Comparison of ENCODE assay signal across 8 mouse cellular contexts in the genomic region with DNA sequence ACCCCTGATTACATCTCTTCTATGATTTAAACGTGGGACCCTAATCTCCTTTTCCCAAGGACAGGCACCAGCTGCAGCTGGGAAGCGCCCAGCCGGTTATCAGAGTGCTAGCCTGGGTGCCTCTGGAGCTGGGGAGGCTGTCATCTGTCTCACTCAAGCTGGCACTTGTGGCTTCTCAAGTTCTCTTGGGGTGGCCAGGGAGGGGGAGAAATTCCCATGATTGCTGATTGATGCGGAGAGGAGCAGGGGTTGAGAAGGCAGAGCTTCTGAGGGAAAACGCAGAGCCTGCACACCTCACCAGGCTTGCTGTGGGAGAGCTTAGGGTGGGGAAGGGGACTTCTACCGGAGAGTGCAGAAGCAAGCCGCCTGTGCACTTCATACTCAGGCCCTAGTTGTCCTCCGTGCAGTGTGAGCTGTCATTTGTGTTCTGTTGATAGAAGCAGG.
DNase-seq lines count a peak whose midpoint lies in the region; ATAC-seq and TF ChIP-seq lines count a peak whose summit lies in the region.

No protein-coding gene starts in this region.

- no peak for ATAC-seq in lung, embryonic 16.5 days (ENCODE audit: low read depth)
- ATAC-seq in forebrain, postnatal 0 days, result peak; percentile 55; the same call in 1 of the 2 replicates
- peak; percentile 85 for ATAC-seq in liver, embryonic 15.5 days (ENCODE audit: insufficient read depth)
- ATAC-seq in stomach, embryonic 15.5 days (ENCODE audit: insufficient read depth, low FRiP score, low read depth), result peak; percentile 43; the same call in 1 of the 2 replicates
- no peak for ATAC-seq in megakaryocyte, adult 5-6 weeks (ENCODE audit: poor library complexity, severe bottlenecking)

- H3K9me3 ChIP-seq in lung, embryonic 16.5 days (ENCODE audit: control insufficient read depth, low read length), result no peaks in the 10 kb centered on the region
- no peaks in the 10 kb centered on the region for H3K9me3 ChIP-seq in forebrain, postnatal 0 days (ENCODE audit: low read length)
- H3K9me3 ChIP-seq in liver, embryonic 15.5 days (replicated peaks), result no peaks in the 10 kb centered on the region
- no peaks in the 10 kb centered on the region for H3K9me3 ChIP-seq in stomach, embryonic 15.5 days

- no peaks in the 10 kb centered on the region for H3K36me3 ChIP-seq in lung, embryonic 16.5 days (ENCODE audit: control insufficient read depth, insufficient read depth, low read length)
- H3K36me3 ChIP-seq in forebrain, postnatal 0 days (ENCODE audit: insufficient read depth), result no peaks in the 10 kb centered on the region
- H3K36me3 ChIP-seq in liver, embryonic 15.5 days (replicated peaks), result no peaks in the 10 kb centered on the region
- H3K36me3 ChIP-seq in stomach, embryonic 15.5 days, result no peaks in the 10 kb centered on the region

- H3K27me3 ChIP-seq in lung, embryonic 16.5 days (ENCODE audit: control insufficient read depth, insufficient read depth, low read depth, low read length), result no peaks in the 10 kb centered on the region
- no peaks in the 10 kb centered on the region; the same call in 1 of the 2 replicates for H3K27me3 ChIP-seq in forebrain, postnatal 0 days (ENCODE audit: insufficient read depth, low read length)
- peaks cover 72% of the 10 kb centered on the region for H3K27me3 ChIP-seq in liver, embryonic 15.5 days
- no peaks in the 10 kb centered on the region for H3K27me3 ChIP-seq in stomach, embryonic 15.5 days (replicated peaks)

- H3K4me1 ChIP-seq in lung, embryonic 16.5 days (replicated peaks; ENCODE audit: control insufficient read depth, insufficient read depth, low read length), result peaks cover 4% of the 10 kb centered on the region
- H3K4me1 ChIP-seq in forebrain, postnatal 0 days (ENCODE audit: insufficient read depth), result no peaks in the 10 kb centered on the region
- peaks cover 18% of the 10 kb centered on the region for H3K4me1 ChIP-seq in liver, embryonic 15.5 days (replicated peaks)
- H3K4me1 ChIP-seq in stomach, embryonic 15.5 days, result no peaks in the 10 kb centered on the region

- no peak overlapping the region for H3K4me3 ChIP-seq in lung, embryonic 16.5 days (ENCODE audit: low read length)
- peak overlapping the region; percentile 21 for H3K4me3 ChIP-seq in forebrain, postnatal 0 days (ENCODE audit: low read depth, low read length)
- H3K4me3 ChIP-seq in liver, embryonic 15.5 days (replicated peaks), result peak overlapping the region; percentile 41
- H3K4me3 ChIP-seq in stomach, embryonic 15.5 days (replicated peaks), result no peak overlapping the region

- no peak overlapping the region for H3K27ac ChIP-seq in lung, embryonic 16.5 days (ENCODE audit: low read length)
- no peak overlapping the region for H3K27ac ChIP-seq in forebrain, postnatal 0 days (ENCODE audit: low read depth, low read length)
- H3K27ac ChIP-seq in liver, embryonic 15.5 days (replicated peaks), result peak overlapping the region; percentile 45; the same call in 1 of the 2 replicates
- H3K27ac ChIP-seq in stomach, embryonic 15.5 days, result no peak overlapping the region

- no peak for TF ChIP-seq CTCF in forebrain, postnatal 0 days (IDR thresholded peaks at IDR 0.05; ENCODE audit: low read depth)

- WGBS in lung, embryonic 16.5 days, result 5% methylated on average over 8 of the region's 8 CpGs
- 4% methylated on average over 8 of the region's 8 CpGs for WGBS in forebrain, postnatal 0 days
- WGBS in liver, embryonic 15.5 days (ENCODE audit: insufficient replicate concordance), result 5% methylated on average over 8 of the region's 8 CpGs
- WGBS in stomach, embryonic 15.5 days, result 6% methylated on average over 8 of the region's 8 CpGs

- DNase-seq in lung, postnatal 10 days, result no peak
- peak; percentile 10 for DNase-seq in forebrain, postnatal 0 days
- DNase-seq in cerebellum, postnatal 4 days (ENCODE audit: low spot score in 2 of 2), result no peak
- DNase-seq in frontal cortex, postnatal 25 days (ENCODE audit: low spot score in 2 of 2), result no peak

- H3K9ac ChIP-seq in lung, embryonic 16.5 days (ENCODE audit: low read length), result 0 out of 2 replicates have a peak overlapping the region, but pooled peaks have one; percentile 23
- peak overlapping the region; percentile 35; the same call in 1 of the 2 replicates for H3K9ac ChIP-seq in forebrain, postnatal 0 days
- H3K9ac ChIP-seq in liver, embryonic 15.5 days, result peak overlapping the region; percentile 51
- no peak overlapping the region for H3K9ac ChIP-seq in stomach, embryonic 15.5 days

- peak overlapping the region; percentile 44 for H3K4me2 ChIP-seq in lung, embryonic 16.5 days (ENCODE audit: low read depth, low read length)
- peak overlapping the region; percentile 40 for H3K4me2 ChIP-seq in forebrain, postnatal 0 days (ENCODE audit: low read depth)
- H3K4me2 ChIP-seq in liver, embryonic 15.5 days, result peak overlapping the region; percentile 67
- peak overlapping the region; percentile 44 for H3K4me2 ChIP-seq in stomach, embryonic 15.5 days

Comparison
In these comparisons a context has a peak if more than half of its experiments do, and no peak if none do; other contexts are left out.
1. ATAC-seq: peak in forebrain, postnatal 0 days (single experiment), liver, embryonic 15.5 days (single experiment) and stomach, embryonic 15.5 days (single experiment); none in lung, embryonic 16.5 days (single experiment) and megakaryocyte, adult 5-6 weeks (single experiment).
2. H3K4me3 ChIP-seq: peak in forebrain, postnatal 0 days (single experiment) and liver, embryonic 15.5 days (single experiment); none in lung, embryonic 16.5 days (single experiment) and stomach, embryonic 15.5 days (single experiment).
3. Peak in every context shown above with its lines, with median percentiles within 50 percentile points of each other: H3K4me2 ChIP-seq.